Mouse (Mus musculus) adipocyte (in vitro differentiated cells): ENCODE results near the gene Gltp.
A peak's percentile ranks its signal among the peaks of the same experiment; 100 is the strongest.

Experiments used
- DNase-seq: peaks from one replicate; pipeline ENCODE4 v3.0.0-alpha.2; 2016; ENCODE audit warnings: low spot score

Gene Gltp

GRCm38 (mm10) chr5:114690633-114691567, at the start of gene Gltp:
Gene Gltp, minus strand, starts transcription at chr5:114690984.
- peak; percentile 92 for DNase-seq

- DNase-seq = peak; percentile 72
Measured at GRCm38 (mm10) chr5:114738707-114739241, 48.0 kb upstream of the Gltp start.

GRCm38 (mm10) chr5:114737090-114737887, 46.5 kb upstream of the Gltp start:
- peak; percentile 40 for DNase-seq

- no peak for DNase-seq
Measured at GRCm38 (mm10) chr5:114733606-114734005, 42.8 kb upstream of the Gltp start.

GRCm38 (mm10) chr5:114731969-114732368, 41.2 kb upstream of the Gltp start:
- no peak for DNase-seq

- peak; percentile 20 for DNase-seq
Measured at GRCm38 (mm10) chr5:114731498-114731897, 40.7 kb upstream of the Gltp start.

- DNase-seq = peak; percentile 29
Measured at GRCm38 (mm10) chr5:114730129-114730528, 39.3 kb upstream of the Gltp start.

GRCm38 (mm10) chr5:114728160-114728559, 37.4 kb upstream of the Gltp start:
- DNase-seq = no peak

GRCm38 (mm10) chr5:114722846-114723245, 32.1 kb upstream of the Gltp start:
- peak; percentile 81 for DNase-seq

- DNase-seq = no peak
Measured at GRCm38 (mm10) chr5:114721969-114722368, 31.2 kb upstream of the Gltp start.

- DNase-seq = no peak
Measured at GRCm38 (mm10) chr5:114720784-114721183, 30.0 kb upstream of the Gltp start.

- no peak for DNase-seq
Measured at GRCm38 (mm10) chr5:114719928-114720270, 29.1 kb upstream of the Gltp start.

- DNase-seq = peak; percentile 74
Measured at GRCm38 (mm10) chr5:114719003-114719927, 28.5 kb upstream of the Gltp start.

- no peak for DNase-seq
Measured at GRCm38 (mm10) chr5:114718483-114718882, 27.7 kb upstream of the Gltp start.

GRCm38 (mm10) chr5:114717937-114718336, 27.2 kb upstream of the Gltp start:
- DNase-seq = no peak

- no peak for DNase-seq
Measured at GRCm38 (mm10) chr5:114717292-114717691, 26.5 kb upstream of the Gltp start.

- DNase-seq = no peak
Measured at GRCm38 (mm10) chr5:114714551-114714950, 23.8 kb upstream of the Gltp start.

GRCm38 (mm10) chr5:114709357-114709756, 18.6 kb upstream of the Gltp start:
- DNase-seq = no peak

- no peak for DNase-seq
Measured at GRCm38 (mm10) chr5:114708491-114708890, 17.7 kb upstream of the Gltp start.

- peak; percentile 96 for DNase-seq
Measured at GRCm38 (mm10) chr5:114707265-114708068, 16.7 kb upstream of the Gltp start, which contains the start of gene Tchp. Gene Tchp, plus strand, starts transcription at chr5:114707760.
